Mouse (Mus musculus) kidney, embryonic 15.5 days (tissue): Measurements from ENCODE around the gene Kcnma1. TPM values are rescaled to one million over a fixed set of nuclear protein-coding genes. Genes with fewer than 3 reads are reported as not detected.
A peak's percentile ranks its signal among the peaks of the same experiment; 100 is the strongest.

Source experiments
- ATAC-seq: fragments of 200-750 bp; cut with Nextera tagmentation; replicated peaks from 2 replicates; pipeline ENCODE4 v1.8.0; 2017; ENCODE audit warnings: moderate TSS enrichment; ENCODE audit not compliant: low FRiP score
- H3K27ac ChIP-seq: fragments of 300-500 bp; sonication (generic); 2 replicates; pipeline ENCODE4 v1.5.1; 2015; ENCODE audit warnings: mild to moderate bottlenecking, inconsistent platforms
- H3K27me3 ChIP-seq: fragments of 300-500 bp; sonication (generic); 2 replicates; pipeline ENCODE4 v1.6.1; 2015; ENCODE audit warnings: inconsistent platforms
- H3K36me3 ChIP-seq: fragments of 300-500 bp; sonication (generic); 2 replicates; pipeline ENCODE4 v1.6.1; 2015; ENCODE audit warnings: inconsistent platforms
- H3K4me1 ChIP-seq: fragments of 300-500 bp; sonication (generic); 2 replicates; pipeline ENCODE4 v1.6.1; 2015; ENCODE audit warnings: inconsistent platforms
- H3K4me2 ChIP-seq: fragments of 300-500 bp; sonication (generic); 2 replicates; pipeline ENCODE4 v1.6.1; 2015; ENCODE audit warnings: moderate library complexity, mild to moderate bottlenecking, inconsistent platforms
- H3K4me3 ChIP-seq: fragments of 300-500 bp; sonication (generic); replicated peaks from 2 replicates; pipeline ENCODE4 v1.5.1; 2015; ENCODE audit warnings: mild to moderate bottlenecking, inconsistent platforms
- H3K9ac ChIP-seq: fragments of 300-500 bp; sonication (generic); 2 replicates; pipeline ENCODE4 v1.6.1; 2015; ENCODE audit warnings: mild to moderate bottlenecking, inconsistent platforms
- H3K9me3 ChIP-seq: fragments of 300-500 bp; sonication (generic); replicated peaks from 2 replicates; pipeline ENCODE4 v1.6.1; 2016; ENCODE audit warnings: inconsistent platforms
- WGBS: fragments of 180-500 bp; shearing (Covaris S2); methylation state at CpG from one replicate; pipeline ENCODE4 v1.1.7; 2015; ENCODE audit warnings: mixed read lengths; 5-methylcytosine and 5-hydroxymethylcytosine counted together
- polyA plus RNA-seq: library from polyadenylated mRNA; unstranded; fragments of >200 nt; fragmentation: Nextera tagmentation; extraction: Ambion mirVana; gene quantifications from 2 replicates; pipeline ENCODE4 v1.2.1, GENCODE M21; 2015

Kcnma1 gene
- polyA plus RNA-seq, 1 experiment from 2014 or later: 2.5 TPM

DNA sequence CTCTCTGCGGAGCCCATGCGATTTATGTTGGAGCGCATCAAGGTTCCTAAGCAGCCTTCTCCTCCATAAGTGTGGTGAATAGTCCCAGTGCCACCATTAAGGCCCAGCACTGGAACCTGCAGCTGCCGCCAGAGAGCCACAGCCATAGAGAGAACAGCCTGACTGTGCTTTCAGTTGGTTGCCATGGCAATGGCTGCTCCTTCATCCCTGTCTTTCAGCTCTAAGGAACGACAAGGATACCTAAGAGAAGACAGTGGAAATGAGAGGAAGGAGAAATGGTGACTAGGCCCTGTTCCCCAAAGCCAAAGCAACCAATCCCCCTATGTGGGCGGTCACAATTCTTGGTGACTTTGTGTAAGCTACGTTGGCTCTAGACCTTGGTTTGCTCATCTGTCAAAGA is 303.3 kb downstream of the Kcnma1 start:
- 78% methylated on average over 7 of the region's 7 CpGs for WGBS
- Histone ChIP-seq H3K4me1 (0 out of 2 replicates have a peak, but pooled peaks cover 5% of the 10 kb centered on the region), H3K9ac (no peak overlapping the region), H3K4me3 (no peak overlapping the region), H3K27ac (no peak overlapping the region), H3K4me2 (no peak overlapping the region), H3K27me3 (no peaks in the 10 kb centered on the region), H3K36me3 (no peaks in the 10 kb centered on the region), H3K9me3 (no peaks in the 10 kb centered on the region)
- no peak for ATAC-seq

DNA sequence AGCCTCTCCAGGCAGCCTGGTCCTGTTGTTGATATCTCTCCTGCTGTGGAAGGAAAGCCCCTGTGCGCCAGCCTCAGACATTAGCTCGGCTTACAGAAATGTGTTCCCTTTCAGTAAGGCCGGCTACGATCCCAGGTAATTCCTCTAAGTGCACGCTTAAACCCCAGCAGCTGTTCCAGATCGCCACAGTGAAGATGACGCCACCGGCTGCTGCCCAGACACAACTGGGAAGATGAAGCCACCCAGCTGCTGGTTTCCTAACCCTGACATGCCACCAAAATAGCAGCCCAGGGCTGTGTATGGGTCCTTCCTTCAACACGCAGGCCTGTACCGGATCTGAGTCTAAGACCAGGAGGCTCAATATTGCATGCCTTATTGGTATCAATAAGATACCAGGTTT is 307.5 kb downstream of the Kcnma1 start:
- H3K9ac ChIP-seq: no peak overlapping the region
- H3K27ac ChIP-seq: no peak overlapping the region
- no peak overlapping the region for H3K4me3 ChIP-seq
- no peak for ATAC-seq
- H3K27me3 ChIP-seq: no peaks in the 10 kb centered on the region
- WGBS: 60% methylated on average over 10 of the region's 10 CpGs
- no peak overlapping the region for H3K4me2 ChIP-seq
- no peaks in the 10 kb centered on the region for H3K9me3 ChIP-seq
- H3K36me3 ChIP-seq: no peaks in the 10 kb centered on the region
- H3K4me1 ChIP-seq: no peaks in the 10 kb centered on the region

DNA sequence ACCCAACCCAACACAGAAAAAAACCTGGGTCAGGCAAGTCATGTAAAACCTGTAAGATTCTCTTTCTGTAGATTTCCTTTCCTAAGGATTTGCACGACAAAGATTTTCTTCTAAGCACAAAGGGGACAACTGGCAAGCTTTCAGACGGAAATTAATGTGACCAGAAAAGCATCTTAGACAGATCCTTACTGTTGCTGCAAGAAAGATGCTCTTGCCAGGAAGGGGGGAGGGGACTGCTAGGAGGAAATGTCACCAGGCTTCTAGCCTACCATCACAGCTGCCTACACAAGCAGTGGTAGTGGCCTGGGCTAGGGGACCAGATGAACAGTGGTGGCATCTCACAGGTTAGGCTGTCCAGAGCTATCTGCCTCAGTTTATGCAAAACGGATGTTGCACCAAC is 308.6 kb downstream of the Kcnma1 start:
- no peak overlapping the region for H3K4me2 ChIP-seq
- no peak overlapping the region for H3K4me3 ChIP-seq
- 74% methylated on average over 3 of the region's 3 CpGs for WGBS
- no peaks in the 10 kb centered on the region for H3K4me1 ChIP-seq
- no peak overlapping the region for H3K27ac ChIP-seq
- no peaks in the 10 kb centered on the region for H3K27me3 ChIP-seq
- no peak overlapping the region for H3K9ac ChIP-seq
- H3K36me3 ChIP-seq: no peaks in the 10 kb centered on the region
- no peaks in the 10 kb centered on the region for H3K9me3 ChIP-seq
- ATAC-seq: no peak

DNA sequence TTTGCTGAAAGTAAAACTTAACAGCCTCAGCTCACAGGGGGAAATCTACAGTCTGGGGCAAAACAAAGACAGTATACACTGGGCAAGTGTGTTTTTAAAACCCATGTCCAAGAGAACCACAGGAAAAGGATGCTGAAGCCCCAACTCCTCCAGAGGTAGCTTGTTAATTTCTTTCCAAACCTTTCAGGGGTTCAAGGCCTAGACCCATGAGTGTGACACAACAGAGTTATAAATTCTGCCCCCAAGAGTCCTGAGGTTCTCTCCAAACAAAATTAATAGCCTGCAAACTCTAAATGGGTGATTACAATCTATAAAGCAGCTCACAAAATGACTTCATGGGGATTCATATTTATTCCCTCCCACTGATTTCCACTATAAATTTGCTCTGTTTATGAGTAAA is 310.0 kb downstream of the Kcnma1 start:
- no peak overlapping the region for H3K4me2 ChIP-seq
- H3K36me3 ChIP-seq: no peaks in the 10 kb centered on the region
- no peaks in the 10 kb centered on the region for H3K27me3 ChIP-seq
- H3K4me3 ChIP-seq: no peak overlapping the region
- no peak overlapping the region for H3K27ac ChIP-seq
- H3K4me1 ChIP-seq: no peaks in the 10 kb centered on the region
- no peaks in the 10 kb centered on the region for H3K9me3 ChIP-seq
- H3K9ac ChIP-seq: no peak overlapping the region
- ATAC-seq: no peak

DNA sequence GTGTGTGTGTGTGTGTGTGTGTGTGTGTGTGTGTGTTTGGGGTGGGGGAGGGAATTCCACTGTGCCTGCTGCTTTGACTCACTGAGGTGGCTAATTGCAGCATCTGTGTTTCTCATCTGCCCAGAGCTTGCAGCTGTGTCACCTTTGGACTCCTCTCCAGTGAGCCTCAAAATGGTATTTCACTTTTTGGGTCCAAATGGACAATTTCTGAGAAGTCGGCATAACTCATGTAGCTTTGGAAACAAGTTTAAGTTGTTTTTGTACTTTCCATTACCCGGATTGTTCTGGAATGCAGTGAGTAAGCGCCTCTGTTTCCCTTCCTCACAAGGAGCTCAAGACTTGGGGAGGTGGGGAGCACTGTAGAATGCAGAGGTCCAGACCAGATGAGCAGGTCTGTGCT is 317.9 kb downstream of the Kcnma1 start:
- Histone ChIP-seq H3K9ac (no peak overlapping the region), H3K4me1 (no peaks in the 10 kb centered on the region), H3K27me3 (no peaks in the 10 kb centered on the region), H3K4me3 (no peak overlapping the region), H3K4me2 (no peak overlapping the region), H3K27ac (no peak overlapping the region), H3K36me3 (no peaks in the 10 kb centered on the region), H3K9me3 (no peaks in the 10 kb centered on the region)
- no peak for ATAC-seq
- 72% methylated on average over 3 of the region's 3 CpGs for WGBS

DNA sequence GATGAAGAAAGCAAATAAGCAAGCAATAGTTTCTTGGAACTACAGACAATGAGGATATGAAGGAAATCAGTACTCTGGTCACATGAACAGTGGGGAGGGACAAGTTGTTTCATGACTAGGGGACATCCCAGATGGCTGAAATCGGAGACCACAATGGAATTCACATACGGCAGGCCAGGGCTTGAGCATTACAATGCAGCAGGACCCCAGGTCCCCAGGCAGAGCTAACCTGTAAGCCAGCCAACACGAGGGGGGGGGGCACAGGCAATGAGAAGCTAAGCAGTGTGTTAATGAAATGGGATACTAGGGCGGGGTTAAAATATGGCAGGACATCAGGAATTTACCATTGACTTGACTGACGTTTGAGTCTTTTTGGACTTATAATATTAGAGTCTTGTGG is 324.6 kb downstream of the Kcnma1 start:
- ATAC-seq: 0 out of 2 replicates have a peak, but pooled peaks have one; percentile 29

GRCm38 (mm10) chr14:23688513-23688912 is 325.8 kb downstream of the Kcnma1 start:
- no peak overlapping the region for H3K27ac ChIP-seq
- H3K9ac ChIP-seq: no peak overlapping the region
- no peaks in the 10 kb centered on the region for H3K27me3 ChIP-seq
- H3K9me3 ChIP-seq: no peaks in the 10 kb centered on the region
- H3K4me1 ChIP-seq: no peaks in the 10 kb centered on the region
- 43% methylated on average over 3 of the region's 3 CpGs for WGBS
- no peak overlapping the region for H3K4me3 ChIP-seq
- H3K36me3 ChIP-seq: no peaks in the 10 kb centered on the region
- no peak overlapping the region for H3K4me2 ChIP-seq
- no peak for ATAC-seq

More for the DNA sequence above, 324.6 kb downstream of the Kcnma1 start:
- Histone ChIP-seq H3K9ac (no peak overlapping the region), H3K36me3 (no peaks in the 10 kb centered on the region), H3K9me3 (no peaks in the 10 kb centered on the region), H3K27me3 (no peaks in the 10 kb centered on the region), H3K4me3 (no peak overlapping the region), H3K4me2 (no peak overlapping the region), H3K4me1 (no peaks in the 10 kb centered on the region), H3K27ac (no peak overlapping the region)
- 46% methylated on average over 5 of the region's 5 CpGs for WGBS

- 40% methylated on average over 3 of the region's 3 CpGs for WGBS
- Histone ChIP-seq H3K27me3 (no peaks in the 10 kb centered on the region), H3K4me1 (no peaks in the 10 kb centered on the region), H3K9me3 (no peaks in the 10 kb centered on the region), H3K9ac (no peak overlapping the region), H3K36me3 (no peaks in the 10 kb centered on the region), H3K4me2 (no peak overlapping the region), H3K27ac (no peak overlapping the region), H3K4me3 (no peak overlapping the region)
- ATAC-seq: no peak
Measured at GRCm38 (mm10) chr14:23684463-23685066, 329.7 kb downstream of the Kcnma1 start.

- H3K4me1 ChIP-seq: no peaks in the 10 kb centered on the region
- H3K27ac ChIP-seq: no peak overlapping the region
- H3K4me2 ChIP-seq: no peak overlapping the region
- no peak overlapping the region for H3K9ac ChIP-seq
- H3K4me3 ChIP-seq: no peak overlapping the region
- no peak for ATAC-seq
- no peaks in the 10 kb centered on the region for H3K9me3 ChIP-seq
- no peaks in the 10 kb centered on the region for H3K27me3 ChIP-seq
- no peaks in the 10 kb centered on the region for H3K36me3 ChIP-seq
- WGBS: 74% methylated on average over 4 of the region's 4 CpGs
Measured at GRCm38 (mm10) chr14:23682758-23683157, 331.5 kb downstream of the Kcnma1 start.

GRCm38 (mm10) chr14:23679378-23679777 is 334.9 kb downstream of the Kcnma1 start:
- Histone ChIP-seq H3K36me3 (no peaks in the 10 kb centered on the region), H3K27ac (no peak overlapping the region), H3K9ac (no peak overlapping the region), H3K4me2 (no peak overlapping the region), H3K27me3 (no peaks in the 10 kb centered on the region), H3K4me1 (no peaks in the 10 kb centered on the region), H3K9me3 (no peaks in the 10 kb centered on the region), H3K4me3 (no peak overlapping the region)
- ATAC-seq: no peak
- 74% methylated on average over 2 of the region's 2 CpGs for WGBS

DNA sequence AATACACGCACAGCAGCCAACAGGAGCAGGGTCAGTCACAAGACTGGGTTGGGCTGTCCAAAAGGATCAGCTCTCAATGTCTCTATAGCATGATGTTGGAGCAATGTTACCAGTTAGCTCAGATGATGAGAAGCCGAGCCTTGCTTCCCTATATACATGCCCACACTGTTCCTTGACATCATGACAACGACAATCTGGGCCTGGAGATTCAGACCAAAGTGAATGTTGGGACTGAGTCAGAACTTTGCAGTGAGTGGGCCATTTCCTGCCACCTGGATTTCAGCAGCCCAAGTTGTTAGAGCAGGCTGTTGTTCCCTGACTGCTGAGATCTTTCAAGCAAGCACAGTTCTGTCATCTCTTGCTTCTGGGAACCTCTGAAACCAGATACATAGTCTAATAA is 347.9 kb downstream of the Kcnma1 start:
- no peak for ATAC-seq
- H3K27me3 ChIP-seq: no peaks in the 10 kb centered on the region
- no peak overlapping the region for H3K9ac ChIP-seq
- no peaks in the 10 kb centered on the region for H3K9me3 ChIP-seq
- 85% methylated on average over 3 of the region's 3 CpGs for WGBS
- no peak overlapping the region for H3K27ac ChIP-seq
- no peaks in the 10 kb centered on the region for H3K4me1 ChIP-seq
- H3K4me3 ChIP-seq: no peak overlapping the region
- H3K36me3 ChIP-seq: no peaks in the 10 kb centered on the region
- H3K4me2 ChIP-seq: no peak overlapping the region

- H3K27ac ChIP-seq: no peak overlapping the region
Measured at GRCm38 (mm10) chr14:23651682-23652081, 362.6 kb downstream of the Kcnma1 start.

DNA sequence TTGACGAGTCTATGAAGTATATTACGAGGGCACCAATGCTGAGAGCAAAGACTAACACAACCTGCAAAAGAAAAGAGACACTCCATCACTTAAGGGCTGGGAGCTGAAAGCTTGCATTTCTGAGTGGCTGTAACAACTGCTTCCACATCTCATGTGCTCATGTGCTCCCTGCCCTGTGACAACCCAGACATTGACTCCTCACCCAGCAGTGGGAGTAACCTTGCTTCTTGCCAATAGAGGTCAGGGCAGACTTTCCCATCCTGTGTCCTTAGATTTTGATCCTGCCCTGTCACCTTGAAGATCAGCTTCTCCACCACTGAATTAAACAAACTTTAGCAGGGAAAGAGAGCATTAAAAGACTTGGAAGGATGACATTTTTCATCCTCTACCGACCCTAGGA is 364.2 kb downstream of the Kcnma1 start:
- no peaks in the 10 kb centered on the region for H3K4me1 ChIP-seq
- WGBS: 90% methylated on average over 3 of the region's 3 CpGs
- H3K9me3 ChIP-seq: no peaks in the 10 kb centered on the region
- H3K4me2 ChIP-seq: no peak overlapping the region
- no peak overlapping the region for H3K4me3 ChIP-seq
- no peak overlapping the region for H3K27ac ChIP-seq
- no peak overlapping the region for H3K9ac ChIP-seq
- H3K36me3 ChIP-seq: no peaks in the 10 kb centered on the region
- H3K27me3 ChIP-seq: 0 out of 2 replicates have a peak, but pooled peaks cover 5% of the 10 kb centered on the region
- no peak for ATAC-seq

More at GRCm38 (mm10) chr14:23651682-23652081, 362.6 kb downstream of the Kcnma1 start:
- Histone ChIP-seq H3K27me3 (no peaks in the 10 kb centered on the region), H3K36me3 (no peaks in the 10 kb centered on the region), H3K4me3 (no peak overlapping the region), H3K4me2 (no peak overlapping the region), H3K9ac (no peak overlapping the region), H3K4me1 (no peaks in the 10 kb centered on the region), H3K9me3 (no peaks in the 10 kb centered on the region)
- ATAC-seq: no peak
- 82% methylated on average over 4 of the region's 4 CpGs for WGBS
